Mouse (Mus musculus): ENCODE data around the gene Depdc1b. TPM values are rescaled to one million over a fixed set of nuclear protein-coding genes. Genes with fewer than 3 reads are reported as not detected.
A peak's percentile ranks its signal among the peaks of the same experiment; 100 is the strongest.

The Depdc1b gene
- polyA plus RNA-seq, 1 experiment from 2014 or later: 1.8 TPM

- no peaks in the 10 kb centered on the region for H3K9me3 ChIP-seq
- no peaks in the 10 kb centered on the region for H3K27me3 ChIP-seq (replicated peaks)
- no peak overlapping the region for H3K9ac ChIP-seq
- no peak overlapping the region for H3K27ac ChIP-seq
- H3K36me3 ChIP-seq (replicated peaks): no peaks in the 10 kb centered on the region
- ATAC-seq (replicated peaks): no peak
- H3K4me3 ChIP-seq: no peak overlapping the region
- no peak overlapping the region for H3K4me2 ChIP-seq
- WGBS: 92% methylated on average over 4 of the region's 4 CpGs
- no peaks in the 10 kb centered on the region for H3K4me1 ChIP-seq
Measured at GRCm38 (mm10) chr13:108290314-108290713, 25.8 kb upstream of the Depdc1b start.

- WGBS: 31% methylated on average over 12 of the region's 12 CpGs
- peak; percentile 51 for ATAC-seq (replicated peaks)
- Histone ChIP-seq H3K27me3 (replicated peaks) (no peaks in the 10 kb centered on the region), H3K4me1 (peaks cover 7% of the 10 kb centered on the region; the same call in 1 of the 2 replicates), H3K9ac (no peak overlapping the region), H3K27ac (no peak overlapping the region; the same call in 1 of the 2 replicates), H3K36me3 (replicated peaks) (no peaks in the 10 kb centered on the region), H3K4me2 (peak overlapping the region; percentile 41), H3K9me3 (no peaks in the 10 kb centered on the region), H3K4me3 (peak overlapping the region; percentile 6; the same call in 1 of the 2 replicates)
Measured at GRCm38 (mm10) chr13:108297350-108298093, 18.6 kb upstream of the Depdc1b start.

DNA sequence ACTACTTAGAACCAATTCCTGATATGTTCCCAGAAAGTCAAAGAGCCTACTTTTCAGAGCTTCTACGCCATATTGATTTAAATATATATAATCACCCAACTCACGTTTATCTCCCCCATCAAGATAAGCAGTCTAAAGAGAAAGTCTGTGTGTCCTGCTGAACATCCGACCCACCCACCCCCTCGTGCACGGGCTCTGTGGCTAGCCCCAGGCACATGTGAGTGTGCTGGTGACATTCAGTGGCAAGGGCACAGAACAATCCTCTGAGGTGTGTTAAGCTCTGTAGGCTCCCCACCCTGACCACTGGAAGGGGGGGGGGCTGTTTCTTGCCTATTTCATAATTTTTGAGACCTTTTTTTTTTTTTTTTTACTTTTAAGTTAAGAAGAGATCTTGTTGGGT, 17.9 kb upstream of the Depdc1b start:
- H3K4me2 ChIP-seq: no peak overlapping the region
- H3K4me3 ChIP-seq: no peak overlapping the region
- H3K27me3 ChIP-seq (replicated peaks): no peaks in the 10 kb centered on the region
- no peak overlapping the region for H3K27ac ChIP-seq
- no peaks in the 10 kb centered on the region for H3K36me3 ChIP-seq (replicated peaks)
- H3K9me3 ChIP-seq: no peaks in the 10 kb centered on the region
- H3K9ac ChIP-seq: no peak overlapping the region
- ATAC-seq (replicated peaks): no peak
- H3K4me1 ChIP-seq: peaks cover 7% of the 10 kb centered on the region; the same call in 1 of the 2 replicates
- WGBS: 77% methylated on average over 5 of the region's 5 CpGs

GRCm38 (mm10) chr13:108300346-108300950, 15.7 kb upstream of the Depdc1b start:
- no peaks in the 10 kb centered on the region for H3K36me3 ChIP-seq (replicated peaks)
- H3K9me3 ChIP-seq: no peaks in the 10 kb centered on the region
- WGBS: 31% methylated on average over 5 of the region's 5 CpGs

GRCm38 (mm10) chr13:108301411-108301810, 14.7 kb upstream of the Depdc1b start:
- Histone ChIP-seq H3K27ac (no peak overlapping the region), H3K4me2 (no peak overlapping the region), H3K9me3 (no peaks in the 10 kb centered on the region), H3K4me3 (no peak overlapping the region), H3K27me3 (replicated peaks) (no peaks in the 10 kb centered on the region), H3K9ac (no peak overlapping the region), H3K4me1 (peaks cover 7% of the 10 kb centered on the region; the same call in 1 of the 2 replicates), H3K36me3 (replicated peaks) (no peaks in the 10 kb centered on the region)
- 33% methylated on average over 7 of the region's 7 CpGs for WGBS
- peak; percentile 46 for ATAC-seq (replicated peaks)

More at GRCm38 (mm10) chr13:108300346-108300950, 15.7 kb upstream of the Depdc1b start:
- no peak overlapping the region for H3K9ac ChIP-seq
- no peak overlapping the region for H3K27ac ChIP-seq
- H3K27me3 ChIP-seq (replicated peaks): no peaks in the 10 kb centered on the region
- no peak overlapping the region for H3K4me2 ChIP-seq
- H3K4me1 ChIP-seq: peaks cover 7% of the 10 kb centered on the region; the same call in 1 of the 2 replicates
- H3K4me3 ChIP-seq: no peak overlapping the region
- ATAC-seq (replicated peaks): 0 out of 2 replicates have a peak, but pooled peaks have one; percentile 41

DNA sequence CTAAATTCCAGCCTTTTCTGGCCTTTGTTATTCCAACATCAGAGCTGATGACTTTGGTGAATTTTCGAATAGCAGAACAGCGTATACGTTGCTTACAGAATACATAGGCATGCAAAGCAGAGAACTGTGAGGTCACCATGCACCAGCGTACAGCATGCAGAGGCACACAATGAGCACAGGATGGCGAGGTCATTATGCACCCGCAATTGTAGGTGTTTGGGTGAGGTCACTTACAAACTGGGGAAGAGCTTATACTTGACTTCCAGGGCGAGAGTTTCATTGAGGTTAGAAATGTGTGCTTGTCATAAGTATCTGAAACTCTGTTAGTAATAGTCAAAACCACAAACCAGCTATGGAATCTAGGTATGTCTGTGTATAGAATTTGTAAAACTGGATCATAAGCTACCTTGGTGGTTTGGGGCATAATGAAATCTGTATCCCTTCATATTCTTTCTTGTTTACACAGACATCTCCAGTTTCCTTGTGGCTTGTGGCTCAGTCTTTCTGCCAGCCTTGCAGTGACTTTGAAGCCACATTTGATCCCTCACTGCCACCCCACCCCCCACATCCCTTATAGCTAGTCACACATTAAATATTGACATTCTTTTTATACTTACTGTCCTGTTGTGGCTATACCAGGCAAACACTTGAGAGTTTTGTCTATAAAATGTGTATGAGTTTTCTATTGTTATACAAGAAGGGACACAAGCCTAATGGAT, 13.0 kb upstream of the Depdc1b start:
- ATAC-seq (replicated peaks): no peak

DNA sequence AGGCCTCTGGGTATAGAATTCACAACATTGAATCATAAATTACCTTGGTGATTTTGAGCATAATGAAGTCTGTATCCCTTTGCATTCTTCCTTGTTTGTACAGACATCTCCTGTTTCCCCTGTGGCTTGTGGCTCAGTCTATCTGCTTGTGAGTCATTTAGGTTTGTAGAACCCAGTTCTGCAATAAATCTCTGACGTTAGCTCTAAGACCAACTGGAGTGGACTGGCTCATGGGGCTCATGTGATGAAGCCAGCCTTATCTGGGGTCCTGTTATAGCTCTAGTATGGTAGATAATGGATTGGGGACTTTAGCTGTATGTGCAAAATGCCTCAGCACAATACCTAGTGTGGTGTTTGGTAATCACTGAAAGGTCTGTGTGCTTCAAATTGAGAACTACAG, 12.3 kb upstream of the Depdc1b start:
- 77% methylated on average over 1 of the region's 1 CpGs for whole genome bisulfite sequencing

More for the DNA sequence above, 13.0 kb upstream of the Depdc1b start:
- no peak overlapping the region for H3K4me3 ChIP-seq
- no peak overlapping the region for H3K4me2 ChIP-seq
- H3K4me1 ChIP-seq: no peaks in the 10 kb centered on the region
- no peaks in the 10 kb centered on the region for H3K27me3 ChIP-seq (replicated peaks)
- H3K36me3 ChIP-seq (replicated peaks): no peaks in the 10 kb centered on the region
- no peaks in the 10 kb centered on the region for H3K9me3 ChIP-seq
- WGBS: 77% methylated on average over 7 of the region's 7 CpGs
- H3K9ac ChIP-seq: no peak overlapping the region
- H3K27ac ChIP-seq: no peak overlapping the region

DNA sequence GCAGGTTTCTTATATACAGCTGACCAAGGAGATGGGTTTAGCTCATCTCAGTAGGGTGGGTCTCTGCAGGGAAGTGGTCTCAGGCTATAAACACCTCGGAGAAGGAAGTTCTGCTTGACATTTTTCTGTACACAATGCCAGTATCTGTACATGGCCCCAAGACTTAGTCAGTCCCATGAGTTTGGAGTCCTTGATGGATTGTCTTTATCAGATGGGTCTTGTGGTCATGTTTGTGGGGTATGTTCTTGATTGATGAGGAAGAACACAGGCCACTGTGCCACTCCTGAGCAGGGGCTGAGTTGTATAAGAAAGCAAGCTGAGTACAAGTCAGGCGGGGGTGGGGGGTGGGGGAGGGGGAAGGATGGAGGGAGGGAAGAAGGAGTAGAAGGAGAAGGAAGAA, 11.5 kb upstream of the Depdc1b start:
- no peak for ATAC-seq (replicated peaks)
- H3K9me3 ChIP-seq: no peaks in the 10 kb centered on the region
- no peaks in the 10 kb centered on the region for H3K36me3 ChIP-seq (replicated peaks)
- no peaks in the 10 kb centered on the region for H3K4me1 ChIP-seq
- no peak overlapping the region for H3K27ac ChIP-seq
- 70% methylated on average over 2 of the region's 2 CpGs for WGBS
- H3K9ac ChIP-seq: no peak overlapping the region
- no peak overlapping the region for H3K4me3 ChIP-seq
- no peak overlapping the region for H3K4me2 ChIP-seq
- no peaks in the 10 kb centered on the region for H3K27me3 ChIP-seq (replicated peaks)

More for the DNA sequence above, 12.3 kb upstream of the Depdc1b start:
- no peak for ATAC-seq (replicated peaks)
- H3K4me3 ChIP-seq: no peak overlapping the region
- no peak overlapping the region for H3K27ac ChIP-seq
- no peak overlapping the region for H3K4me2 ChIP-seq
- no peaks in the 10 kb centered on the region for H3K4me1 ChIP-seq
- no peaks in the 10 kb centered on the region for H3K9me3 ChIP-seq
- no peaks in the 10 kb centered on the region for H3K27me3 ChIP-seq (replicated peaks)
- H3K36me3 ChIP-seq (replicated peaks): no peaks in the 10 kb centered on the region
- H3K9ac ChIP-seq: no peak overlapping the region

- peak; percentile 38 for ATAC-seq (replicated peaks)
- H3K4me2 ChIP-seq: peak overlapping the region; percentile 89
- H3K36me3 ChIP-seq (replicated peaks): no peaks in the 10 kb centered on the region
- H3K9me3 ChIP-seq: no peaks in the 10 kb centered on the region
- peak overlapping the region; percentile 71 for H3K4me3 ChIP-seq
- peak overlapping the region; percentile 70 for H3K9ac ChIP-seq
- WGBS: under 1% methylated on average over 32 of the region's 32 CpGs
- H3K4me1 ChIP-seq: peaks cover 13% of the 10 kb centered on the region
- no peak overlapping the region for H3K27ac ChIP-seq
- H3K27me3 ChIP-seq (replicated peaks): no peaks in the 10 kb centered on the region
Measured at GRCm38 (mm10) chr13:108316487-108316903, 363 bp downstream of the Depdc1b start.

- no peak overlapping the region for H3K27ac ChIP-seq
- WGBS: 91% methylated on average over 2 of the region's 2 CpGs
- peak overlapping the region; percentile 89; the same call in 1 of the 2 replicates for H3K4me2 ChIP-seq
- H3K9ac ChIP-seq: no peak overlapping the region
- H3K9me3 ChIP-seq: no peaks in the 10 kb centered on the region
- no peaks in the 10 kb centered on the region for H3K27me3 ChIP-seq (replicated peaks)
- no peak for ATAC-seq (replicated peaks)
- peaks cover 13% of the 10 kb centered on the region for H3K4me1 ChIP-seq
- H3K36me3 ChIP-seq (replicated peaks): no peaks in the 10 kb centered on the region
- H3K4me3 ChIP-seq: peak overlapping the region; percentile 71; the same call in 1 of the 2 replicates
Measured at GRCm38 (mm10) chr13:108317414-108317813, 1.3 kb downstream of the Depdc1b start.

- H3K4me3 ChIP-seq: no peak overlapping the region
- H3K27me3 ChIP-seq (replicated peaks): no peaks in the 10 kb centered on the region
- H3K9me3 ChIP-seq: no peaks in the 10 kb centered on the region
- H3K36me3 ChIP-seq (replicated peaks): no peaks in the 10 kb centered on the region
- no peak overlapping the region for H3K27ac ChIP-seq
- 95% methylated on average over 8 of the region's 8 CpGs for WGBS
- ATAC-seq (replicated peaks): no peak
- peaks cover 13% of the 10 kb centered on the region for H3K4me1 ChIP-seq
- H3K9ac ChIP-seq: no peak overlapping the region
- no peak overlapping the region for H3K4me2 ChIP-seq
Measured at GRCm38 (mm10) chr13:108319028-108319427, 2.9 kb downstream of the Depdc1b start.

DNA sequence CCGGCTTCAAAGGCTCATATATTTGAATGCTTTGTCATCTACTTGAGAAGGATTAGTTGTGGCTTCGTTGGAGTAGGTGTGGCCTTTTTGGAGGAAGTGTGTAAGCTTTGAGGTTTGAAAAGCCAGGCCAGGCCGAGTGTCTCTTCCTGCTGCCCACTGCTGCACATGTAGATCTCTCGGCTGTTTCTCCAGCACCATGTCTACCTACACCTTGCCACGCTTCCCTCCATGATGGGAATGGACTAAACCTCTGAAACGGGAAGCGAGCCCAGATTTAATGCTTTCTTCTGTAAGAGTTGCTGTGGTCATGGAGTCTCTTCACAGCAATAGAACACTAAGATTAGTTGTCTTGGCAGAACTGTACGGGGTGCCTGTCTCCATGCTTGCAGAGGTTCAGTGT, 4.1 kb downstream of the Depdc1b start:
- H3K4me2 ChIP-seq: no peak overlapping the region
- no peak overlapping the region for H3K4me3 ChIP-seq
- no peak for ATAC-seq (replicated peaks)
- H3K9me3 ChIP-seq: no peaks in the 10 kb centered on the region
- peaks cover 12% of the 10 kb centered on the region for H3K4me1 ChIP-seq
- H3K36me3 ChIP-seq (replicated peaks): no peaks in the 10 kb centered on the region
- H3K27me3 ChIP-seq (replicated peaks): no peaks in the 10 kb centered on the region
- H3K9ac ChIP-seq: no peak overlapping the region
- WGBS: 88% methylated on average over 8 of the region's 8 CpGs
- H3K27ac ChIP-seq: no peak overlapping the region

All from midbrain, embryonic 15.5 days (tissue).